Mouse (Mus musculus): Measurements from ENCODE around the gene Trim52. TPM values are rescaled to one million over a fixed set of nuclear protein-coding genes. Genes with fewer than 3 reads are reported as not detected.

Gene Trim52
- total RNA-seq (2023) = not detected in 2 replicates

GRCm38 (mm10) chr14:106105980-106106379, at the start of gene Trim52:
TSS of gene Trim52 (plus strand) at chr14:106106198.

Other genes starting within 250 kb of the Trim52 start
- 2.9 TPM in 2 replicates for gene Spry2, start 209.4 kb upstream of the Trim52 start, total RNA-seq (2023)

Data from neutrophil, adult 65 days (primary cell).